Mouse (Mus musculus) hindbrain, embryonic 16.5 days (tissue): ENCODE data around the gene Zfp282. TPM values are rescaled to one million over a fixed set of nuclear protein-coding genes. Genes with fewer than 3 reads are reported as not detected.

Experiments
- ATAC-seq: fragments of 200-750 bp; cut with Nextera tagmentation; 2 replicates; pipeline ENCODE4 v1.8.0; 2017; ENCODE audit warnings: moderate TSS enrichment, moderate library complexity
- H3K27ac ChIP-seq: fragments of 300-500 bp; sonication (generic); 2 replicates; pipeline ENCODE4 v1.5.1; 2014; ENCODE audit warnings: low read depth, mild to moderate bottlenecking, control low read depth, low read length, moderate library complexity
- H3K27me3 ChIP-seq: fragments of 300-500 bp; sonication (generic); replicated peaks from 2 replicates; pipeline ENCODE4 v1.6.1; 2014; ENCODE audit warnings: low read length; ENCODE audit not compliant: control insufficient read depth, insufficient read depth
- H3K36me3 ChIP-seq: fragments of 300-500 bp; sonication (generic); 2 replicates; pipeline ENCODE4 v1.6.1; 2014; ENCODE audit warnings: mild to moderate bottlenecking, low read length, moderate library complexity, mixed read lengths; ENCODE audit not compliant: control insufficient read depth, insufficient read depth
- H3K4me1 ChIP-seq: fragments of 300-500 bp; sonication (generic); 2 replicates; pipeline ENCODE4 v1.6.1; 2014; ENCODE audit warnings: low read depth, low read length; ENCODE audit not compliant: control insufficient read depth, insufficient read depth
- H3K4me2 ChIP-seq: fragments of 300-500 bp; sonication (generic); 2 replicates; pipeline ENCODE4 v1.6.1; 2014; ENCODE audit warnings: mild to moderate bottlenecking, low read length, control low read depth, moderate library complexity
- H3K4me3 ChIP-seq: fragments of 300-500 bp; sonication (generic); 2 replicates; pipeline ENCODE4 v1.5.1; 2014; ENCODE audit warnings: mild to moderate bottlenecking, low read length, control low read depth, moderate library complexity
- H3K9ac ChIP-seq: fragments of 300-500 bp; sonication (generic); 2 replicates; pipeline ENCODE4 v1.6.1; 2014; ENCODE audit warnings: low read depth, mild to moderate bottlenecking, control low read depth, low read length, moderate library complexity
- H3K9me3 ChIP-seq: fragments of 300-500 bp; sonication (generic); 2 replicates; pipeline ENCODE4 v1.6.1; 2014; ENCODE audit warnings: mild to moderate bottlenecking, low read length, moderate library complexity; ENCODE audit not compliant: control insufficient read depth
- WGBS: fragments of 180-500 bp; shearing (Covaris S2); extraction: QIAGEN DNeasy Blood & Tissue Kit; methylation state at CpG from one replicate; pipeline ENCODE4 v1.1.7; 2014; 5-methylcytosine and 5-hydroxymethylcytosine counted together
- polyA plus RNA-seq: library from polyadenylated mRNA; unstranded; fragments of >200 nt; fragmentation: Nextera tagmentation; extraction: Ambion mirVana; gene quantifications from 2 replicates; pipeline ENCODE4 v1.2.1, GENCODE M21; 2015

Zfp282 gene
- polyA plus RNA-seq, 1 experiment from 2014 or later = 20.9 TPM

DNA sequence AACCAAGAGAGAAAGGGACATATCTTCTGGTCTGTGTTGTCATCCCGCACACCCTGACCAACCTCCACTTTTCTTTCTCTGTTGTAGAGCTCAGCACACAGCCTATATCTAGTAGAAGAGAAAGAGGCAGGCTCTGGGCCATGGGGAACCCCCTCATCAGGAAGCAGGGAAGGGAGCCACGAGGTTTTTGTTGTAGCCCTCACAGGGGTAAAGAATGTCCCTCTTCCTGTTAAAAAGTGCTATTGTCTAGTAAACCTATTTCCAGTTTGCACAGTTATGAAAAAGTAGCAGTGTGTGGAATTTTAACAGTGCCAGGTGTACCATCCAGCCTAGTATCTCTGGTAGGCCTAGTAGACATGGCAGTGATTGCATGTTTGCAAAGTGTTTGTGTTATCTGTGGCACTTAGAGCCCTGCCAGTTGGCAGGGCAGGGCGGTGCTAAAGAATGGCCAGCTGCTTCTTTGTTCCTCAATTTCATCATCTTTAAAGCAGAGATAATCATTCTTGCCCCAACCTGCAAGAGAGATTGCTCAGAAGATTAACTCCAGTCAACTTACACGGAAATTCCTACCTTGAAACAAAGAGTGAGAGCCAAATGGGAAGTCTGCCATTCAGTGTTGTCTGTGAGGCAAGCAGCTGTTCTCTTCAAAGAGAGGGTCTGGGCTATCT, 2.2 kb downstream of the Zfp282 start:
- H3K4me1 ChIP-seq = peaks cover 16% of the 10 kb centered on the region
- H3K9me3 ChIP-seq = no peaks in the 10 kb centered on the region
- H3K36me3 ChIP-seq = peaks cover 20% of the 10 kb centered on the region
- H3K27me3 ChIP-seq = no peaks in the 10 kb centered on the region
- WGBS = 61% methylated on average over 4 of the region's 4 CpGs
- no peak for ATAC-seq
- H3K4me2 ChIP-seq = peak overlapping the region; percentile 75
- no peak overlapping the region for H3K27ac ChIP-seq
- H3K4me3 ChIP-seq = peak overlapping the region; percentile 89
- H3K9ac ChIP-seq = peak overlapping the region; percentile 97; the same call in 1 of the 2 replicates

- H3K27ac ChIP-seq = no peak overlapping the region
- H3K36me3 ChIP-seq = peaks cover 20% of the 10 kb centered on the region
- 95% methylated on average over 10 of the region's 10 CpGs for WGBS
- H3K4me2 ChIP-seq = no peak overlapping the region
- H3K4me1 ChIP-seq = peaks cover 16% of the 10 kb centered on the region
- ATAC-seq = no peak
- H3K9me3 ChIP-seq = no peaks in the 10 kb centered on the region
- no peaks in the 10 kb centered on the region for H3K27me3 ChIP-seq
- no peak overlapping the region for H3K9ac ChIP-seq
- H3K4me3 ChIP-seq = no peak overlapping the region
Measured at GRCm38 (mm10) chr6:47880166-47880565, 3.2 kb downstream of the Zfp282 start.

GRCm38 (mm10) chr6:47888812-47889383, 11.9 kb downstream of the Zfp282 start:
- Histone ChIP-seq H3K9me3 (no peaks in the 10 kb centered on the region), H3K27ac (no peak overlapping the region), H3K36me3 (peaks cover 36% of the 10 kb centered on the region), H3K4me3 (no peak overlapping the region), H3K27me3 (no peaks in the 10 kb centered on the region), H3K9ac (no peak overlapping the region), H3K4me1 (no peaks in the 10 kb centered on the region), H3K4me2 (no peak overlapping the region)
- 88% methylated on average over 8 of the region's 8 CpGs for WGBS
- ATAC-seq = no peak

DNA sequence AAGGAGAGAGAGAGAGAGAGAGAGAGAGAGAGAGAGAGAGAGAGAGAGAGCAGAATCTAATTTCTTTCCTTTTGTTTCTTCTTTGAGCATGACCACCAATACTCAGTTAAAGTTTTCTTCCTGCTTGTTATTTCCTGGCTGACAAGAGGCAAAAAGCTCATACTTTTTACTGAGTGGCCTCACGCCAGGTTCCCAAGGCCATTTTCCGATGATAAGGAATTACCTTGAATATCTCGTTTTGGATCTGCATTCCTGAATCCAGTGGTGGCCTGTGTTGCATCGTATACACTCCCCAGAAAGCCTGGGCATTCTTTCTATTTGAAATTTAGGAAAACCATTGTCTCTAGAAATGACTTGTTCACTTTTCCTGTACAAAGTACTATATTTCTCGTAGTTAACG, 22.4 kb downstream of the Zfp282 start:
- Histone ChIP-seq H3K4me1 (no peaks in the 10 kb centered on the region), H3K4me3 (no peak overlapping the region), H3K27me3 (no peaks in the 10 kb centered on the region), H3K9me3 (no peaks in the 10 kb centered on the region), H3K9ac (no peak overlapping the region), H3K4me2 (no peak overlapping the region), H3K36me3 (peaks cover 44% of the 10 kb centered on the region), H3K27ac (no peak overlapping the region)
- no peak for ATAC-seq
- 93% methylated on average over 6 of the region's 6 CpGs for WGBS

DNA sequence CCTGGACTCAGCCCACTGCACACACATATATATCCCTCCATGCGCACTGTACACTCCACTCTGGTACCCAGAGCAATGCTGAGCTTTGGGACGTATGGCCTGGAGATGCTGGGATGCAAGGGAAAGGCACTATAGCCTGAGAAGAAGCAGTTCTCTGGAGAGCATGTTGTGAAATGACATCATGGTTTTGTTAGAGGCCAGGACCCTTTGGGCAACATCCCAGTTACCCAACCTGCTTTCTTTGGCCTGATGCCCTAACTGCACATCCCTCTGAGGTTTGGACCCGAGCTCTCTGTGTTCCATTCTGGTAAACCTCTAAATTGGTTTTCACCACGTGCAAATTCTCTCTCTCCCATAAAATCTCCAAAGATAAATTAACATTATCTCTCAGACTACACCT, 26.6 kb downstream of the Zfp282 start:
- Histone ChIP-seq H3K4me1 (no peaks in the 10 kb centered on the region), H3K36me3 (peaks cover 55% of the 10 kb centered on the region), H3K4me2 (no peak overlapping the region), H3K4me3 (no peak overlapping the region), H3K9me3 (no peaks in the 10 kb centered on the region), H3K27ac (no peak overlapping the region), H3K27me3 (no peaks in the 10 kb centered on the region), H3K9ac (no peak overlapping the region)
- no peak for ATAC-seq
- 78% methylated on average over 4 of the region's 4 CpGs for WGBS

DNA sequence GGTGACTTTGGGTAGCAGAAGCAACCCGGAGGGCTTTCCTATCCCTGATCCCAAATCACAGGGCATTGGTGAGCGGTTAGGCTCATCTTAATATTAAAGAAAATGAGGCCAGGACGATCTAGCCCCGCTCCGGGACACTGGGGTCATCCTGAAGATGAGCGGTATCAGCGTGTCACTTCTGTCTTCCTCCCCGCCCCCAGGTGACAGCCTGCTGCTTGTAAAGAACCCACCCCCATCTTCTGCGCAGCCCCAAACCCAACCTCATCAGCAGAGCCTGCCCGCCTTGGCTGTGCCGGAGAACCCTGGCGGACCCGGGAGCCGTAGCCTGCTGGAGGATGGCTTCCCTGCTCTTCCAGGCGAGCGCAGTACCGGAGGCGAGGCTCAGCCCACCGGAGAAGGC, 27.4 kb downstream of the Zfp282 start:
- H3K36me3 ChIP-seq = peaks cover 52% of the 10 kb centered on the region
- WGBS = 42% methylated on average over 19 of the region's 19 CpGs

GRCm38 (mm10) chr6:47904917-47905695, 28.1 kb downstream of the Zfp282 start:
- Histone ChIP-seq H3K4me1 (no peaks in the 10 kb centered on the region), H3K27me3 (no peaks in the 10 kb centered on the region), H3K4me3 (no peak overlapping the region), H3K36me3 (peaks cover 46% of the 10 kb centered on the region), H3K9ac (no peak overlapping the region), H3K4me2 (no peak overlapping the region), H3K27ac (no peak overlapping the region), H3K9me3 (no peaks in the 10 kb centered on the region)
- peak; percentile 29; the same call in 1 of the 2 replicates for ATAC-seq
- 57% methylated on average over 44 of the region's 44 CpGs for WGBS

More for the DNA sequence above, 27.4 kb downstream of the Zfp282 start:
- Histone ChIP-seq H3K9me3 (no peaks in the 10 kb centered on the region), H3K27me3 (no peaks in the 10 kb centered on the region), H3K4me1 (no peaks in the 10 kb centered on the region), H3K4me2 (no peak overlapping the region), H3K27ac (no peak overlapping the region), H3K9ac (no peak overlapping the region), H3K4me3 (no peak overlapping the region)
- ATAC-seq = peak; percentile 25; the same call in 1 of the 2 replicates

DNA sequence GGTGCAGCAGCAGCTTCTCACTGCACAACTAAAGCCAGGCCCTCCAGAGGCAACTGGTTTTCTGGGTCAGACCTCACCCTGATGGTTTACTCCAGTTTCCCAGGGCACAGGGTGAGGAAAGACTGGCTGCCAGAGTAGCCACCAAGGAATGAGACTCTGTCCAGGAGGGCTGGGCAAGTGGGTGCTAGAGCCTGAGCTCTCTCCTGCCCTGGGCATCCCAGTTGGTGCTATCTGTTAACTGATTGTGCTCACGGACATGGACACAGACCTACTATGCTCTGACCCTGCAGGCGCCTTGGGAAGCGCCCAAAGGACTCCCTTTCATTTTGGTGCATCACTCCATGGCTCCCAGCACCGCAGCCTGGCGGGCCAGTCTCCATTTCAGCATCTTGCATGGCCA, 29.3 kb downstream of the Zfp282 start:
- H3K36me3 ChIP-seq = peaks cover 36% of the 10 kb centered on the region
- 96% methylated on average over 5 of the region's 5 CpGs for WGBS
- no peaks in the 10 kb centered on the region for H3K27me3 ChIP-seq
- no peak overlapping the region for H3K4me3 ChIP-seq
- no peaks in the 10 kb centered on the region for H3K4me1 ChIP-seq
- no peaks in the 10 kb centered on the region for H3K9me3 ChIP-seq
- H3K27ac ChIP-seq = no peak overlapping the region
- no peak overlapping the region for H3K9ac ChIP-seq
- ATAC-seq = no peak
- no peak overlapping the region for H3K4me2 ChIP-seq

- Histone ChIP-seq H3K27ac (no peak overlapping the region), H3K4me3 (no peak overlapping the region), H3K4me1 (no peaks in the 10 kb centered on the region), H3K9me3 (no peaks in the 10 kb centered on the region), H3K36me3 (peaks cover 24% of the 10 kb centered on the region), H3K4me2 (no peak overlapping the region), H3K9ac (no peak overlapping the region), H3K27me3 (no peaks in the 10 kb centered on the region)
- ATAC-seq = no peak
- WGBS = 89% methylated on average over 1 of the region's 1 CpGs
Measured at GRCm38 (mm10) chr6:47909007-47909406, 32.0 kb downstream of the Zfp282 start.
